Mouse (Mus musculus) frontal cortex, adult (tissue): Measurements from ENCODE around the gene Hopx.

Experiments used
- ATAC-seq: cut with Nextera tagmentation; 2 replicates; pipeline ENCODE4 v1.9.2; 2017; ENCODE audit warnings: mild to moderate bottlenecking, moderate library complexity, mixed read lengths; ENCODE audit not compliant: low TSS enrichment

The Hopx gene

DNA sequence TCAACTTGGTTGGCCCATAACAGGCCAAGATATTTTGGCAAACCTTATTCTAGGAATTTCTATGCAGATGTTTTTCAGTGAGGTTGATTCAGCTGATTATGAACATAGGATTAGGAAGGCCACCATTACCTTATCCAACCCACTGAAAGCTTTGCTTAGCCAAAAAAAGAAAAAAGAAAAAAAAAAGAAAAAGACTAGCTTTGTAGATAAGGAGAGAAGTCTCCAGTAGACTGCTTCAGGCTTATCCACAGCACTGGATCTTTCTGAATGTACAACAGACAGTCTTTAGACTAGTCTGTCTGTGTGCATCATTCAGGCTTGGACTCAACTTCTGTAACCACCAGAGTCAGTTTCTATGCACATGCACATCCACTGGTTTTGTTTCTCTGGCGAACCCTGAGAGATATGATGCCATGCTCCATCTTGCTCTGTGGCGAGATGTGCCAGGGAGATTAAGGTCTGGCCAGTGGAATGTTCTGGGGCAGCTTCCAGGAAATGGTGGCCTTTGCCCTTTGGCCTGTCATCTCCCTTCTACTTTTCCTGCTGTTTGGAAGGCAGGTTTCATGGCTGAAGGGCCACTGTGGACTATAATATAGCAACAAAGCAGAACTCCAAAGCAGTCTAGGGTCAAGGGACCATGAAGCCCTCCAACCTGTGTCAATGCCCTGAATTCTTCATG lies 17.7 kb upstream of the Hopx start:
- ATAC-seq: no peak

DNA sequence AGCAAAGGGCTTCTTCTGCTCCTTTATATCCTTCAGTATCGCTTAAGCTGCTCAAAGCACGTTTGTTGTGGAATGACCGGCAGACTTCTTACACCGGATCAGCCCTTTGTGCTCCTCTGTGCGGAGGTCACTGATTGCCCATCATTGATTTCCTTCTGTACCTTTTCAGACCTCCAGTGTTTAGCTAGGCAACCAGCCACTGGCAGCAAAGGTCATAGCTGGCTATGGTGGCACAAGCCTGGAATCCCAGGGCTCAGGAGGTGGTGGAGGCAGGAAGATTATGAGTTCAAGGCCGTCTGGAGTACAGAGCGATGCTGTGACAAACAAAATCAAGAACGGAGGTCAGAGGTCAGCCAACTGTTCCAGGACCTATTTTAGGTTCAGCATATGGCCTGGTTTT lies 17.0 kb upstream of the Hopx start:
- no peak for ATAC-seq

DNA sequence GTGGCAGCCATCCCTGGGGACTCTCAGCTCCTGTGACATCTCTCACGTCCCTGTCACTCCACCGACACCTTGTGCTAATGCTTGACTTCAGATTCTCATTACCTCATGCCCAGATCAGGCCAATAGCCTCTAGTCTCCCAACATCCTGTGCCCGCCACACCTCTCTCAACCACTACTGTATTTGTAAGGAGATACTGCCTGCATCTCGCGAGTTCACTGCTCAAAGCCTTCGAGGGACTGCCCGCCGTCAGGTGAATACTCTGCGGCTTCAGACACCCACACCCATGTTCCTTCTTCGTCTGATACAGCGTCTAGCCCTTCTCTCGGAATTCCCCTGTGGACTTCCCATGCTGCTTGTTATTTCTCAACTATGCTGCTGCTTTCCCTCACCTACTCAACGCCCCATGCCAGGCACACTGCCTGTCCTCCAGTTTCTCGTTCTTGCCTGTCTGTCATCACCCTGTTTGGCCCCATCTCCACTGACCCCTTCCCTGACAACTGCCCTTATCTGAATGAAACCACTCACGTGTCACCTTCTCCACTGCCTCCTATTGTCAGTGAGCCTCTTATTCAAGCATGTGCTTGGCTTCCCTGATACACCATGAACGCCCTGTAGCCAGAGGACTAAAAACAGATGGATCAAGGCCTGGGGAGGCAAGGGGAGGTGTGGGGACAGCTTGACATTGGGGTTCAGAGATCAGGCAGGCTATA lies 15.5 kb upstream of the Hopx start:
- ATAC-seq: no peak

DNA sequence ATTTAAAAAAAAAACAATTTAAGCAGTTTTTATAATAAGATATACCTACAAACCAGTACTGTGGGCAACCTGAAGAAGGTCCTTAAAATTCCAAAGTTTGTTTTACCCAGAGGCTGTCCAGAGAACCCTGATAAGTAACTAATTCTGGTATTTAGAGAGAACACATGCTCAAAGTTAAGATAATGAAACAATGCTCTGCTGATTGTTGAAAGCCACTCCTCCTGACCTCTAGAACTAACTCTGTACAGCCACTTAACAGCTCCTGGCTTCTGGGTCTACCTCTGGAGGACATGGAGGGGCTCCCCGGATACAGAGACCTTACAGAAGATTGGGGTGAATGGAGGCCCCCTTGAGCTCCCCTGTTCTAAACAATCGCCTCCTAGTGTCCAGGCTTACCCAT lies 15.0 kb upstream of the Hopx start:
- no peak for ATAC-seq

DNA sequence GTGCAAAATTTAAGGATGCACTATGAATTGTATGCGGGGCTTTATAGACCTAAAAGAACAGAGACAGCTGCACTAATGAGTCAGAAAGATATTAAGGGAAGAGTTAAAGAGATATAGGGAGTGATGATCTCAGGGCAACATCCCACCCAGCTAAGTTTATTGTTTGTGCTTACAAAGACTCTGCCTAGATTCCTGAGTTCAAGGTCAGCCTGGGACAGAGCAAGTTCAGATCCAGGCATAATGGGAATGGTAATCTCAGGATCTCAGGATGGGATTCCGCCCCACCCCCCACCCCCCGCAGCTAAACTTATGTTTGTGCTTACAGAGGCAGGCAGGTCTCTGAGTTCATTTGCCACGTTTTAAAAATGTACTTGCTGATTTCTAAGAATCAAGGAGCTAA lies 13.9 kb upstream of the Hopx start:
- ATAC-seq: no peak

DNA sequence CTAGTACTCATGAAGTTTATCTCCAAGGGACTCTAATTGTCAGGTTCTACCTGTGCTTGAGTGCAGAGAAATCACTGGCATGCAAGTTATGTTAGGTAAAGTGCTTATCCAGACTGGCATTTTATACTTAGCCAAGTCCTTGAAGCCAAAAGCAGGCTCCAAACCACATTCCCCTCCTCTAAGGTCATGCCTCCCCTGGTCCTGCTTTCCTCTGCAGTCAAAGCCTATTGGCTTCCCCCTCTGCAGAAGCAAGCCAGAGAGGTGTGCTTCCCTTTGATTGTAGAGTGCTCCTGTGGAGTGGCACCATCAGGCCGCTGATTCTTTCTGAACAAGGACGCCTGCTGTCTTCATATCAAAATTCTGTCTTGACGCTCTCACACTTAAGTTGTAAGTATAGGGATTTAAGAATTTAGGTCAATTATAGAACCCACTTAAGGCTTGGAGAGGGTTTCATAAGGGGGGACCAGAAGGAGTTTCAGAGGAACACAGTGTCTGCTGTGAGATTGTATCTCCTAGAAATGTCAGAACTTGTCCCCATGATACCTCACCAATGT lies 11.6 kb upstream of the Hopx start:
- no peak for ATAC-seq

DNA sequence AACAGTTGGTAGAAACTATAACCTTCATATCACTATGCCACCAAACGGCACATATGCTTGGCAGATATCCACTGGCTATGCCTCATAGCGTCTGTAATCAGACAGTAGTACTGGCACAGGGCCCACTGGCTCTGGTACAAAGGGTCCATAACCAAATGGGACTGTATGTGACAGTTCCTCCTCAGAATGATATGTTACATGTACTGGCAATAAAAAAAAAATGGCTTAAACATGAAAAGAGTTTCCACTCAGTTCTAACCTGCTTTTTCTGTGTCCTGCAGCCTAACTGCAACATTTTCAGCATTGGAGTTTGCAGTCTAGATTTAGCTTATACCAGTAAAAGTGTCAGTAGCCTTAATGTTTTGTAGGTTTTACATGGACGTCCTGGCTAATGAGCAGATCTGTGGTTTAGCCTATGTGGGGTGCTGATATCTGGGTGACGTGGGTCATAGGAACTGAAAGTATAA lies 9.9 kb upstream of the Hopx start:
- ATAC-seq: no peak

DNA sequence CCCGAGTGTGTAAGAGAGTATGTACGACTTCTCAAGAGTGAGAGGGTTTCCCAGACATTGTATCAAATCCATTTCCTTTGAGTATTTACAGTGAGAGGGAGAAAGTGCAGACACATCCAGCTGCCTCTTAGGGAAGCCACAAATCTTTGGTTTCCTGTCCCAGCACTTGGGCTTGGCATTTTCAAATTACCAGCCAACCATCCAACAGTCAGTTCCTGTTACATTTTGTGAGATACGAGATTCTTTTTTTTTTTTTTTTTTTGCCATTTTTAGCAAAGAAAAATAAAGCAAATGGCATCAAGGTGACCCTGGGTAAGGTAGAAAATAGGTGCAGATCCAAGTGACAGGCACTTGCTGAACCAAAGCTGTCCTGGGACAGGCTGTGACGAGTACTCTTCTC lies 9.2 kb upstream of the Hopx start:
- no peak for ATAC-seq

DNA sequence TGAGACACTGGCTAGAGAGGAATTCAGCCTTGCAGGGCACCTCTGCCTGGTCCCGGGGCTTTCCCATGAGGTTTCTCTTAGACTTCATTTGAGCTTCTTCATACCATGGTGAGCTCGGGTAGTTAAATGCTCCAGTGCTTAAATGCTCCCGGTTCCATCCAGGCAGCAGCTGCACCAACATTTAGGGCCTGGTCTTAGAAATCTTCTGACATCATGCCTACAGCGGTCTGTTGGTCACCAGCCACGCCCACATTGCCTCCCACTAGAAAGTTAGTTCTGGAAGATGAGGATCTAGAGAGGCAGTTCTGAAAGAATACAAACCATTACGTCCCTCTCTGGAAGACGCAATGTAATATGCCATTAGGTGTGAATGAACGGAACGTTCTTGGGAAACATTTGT lies 8.7 kb upstream of the Hopx start:
- no peak for ATAC-seq

DNA sequence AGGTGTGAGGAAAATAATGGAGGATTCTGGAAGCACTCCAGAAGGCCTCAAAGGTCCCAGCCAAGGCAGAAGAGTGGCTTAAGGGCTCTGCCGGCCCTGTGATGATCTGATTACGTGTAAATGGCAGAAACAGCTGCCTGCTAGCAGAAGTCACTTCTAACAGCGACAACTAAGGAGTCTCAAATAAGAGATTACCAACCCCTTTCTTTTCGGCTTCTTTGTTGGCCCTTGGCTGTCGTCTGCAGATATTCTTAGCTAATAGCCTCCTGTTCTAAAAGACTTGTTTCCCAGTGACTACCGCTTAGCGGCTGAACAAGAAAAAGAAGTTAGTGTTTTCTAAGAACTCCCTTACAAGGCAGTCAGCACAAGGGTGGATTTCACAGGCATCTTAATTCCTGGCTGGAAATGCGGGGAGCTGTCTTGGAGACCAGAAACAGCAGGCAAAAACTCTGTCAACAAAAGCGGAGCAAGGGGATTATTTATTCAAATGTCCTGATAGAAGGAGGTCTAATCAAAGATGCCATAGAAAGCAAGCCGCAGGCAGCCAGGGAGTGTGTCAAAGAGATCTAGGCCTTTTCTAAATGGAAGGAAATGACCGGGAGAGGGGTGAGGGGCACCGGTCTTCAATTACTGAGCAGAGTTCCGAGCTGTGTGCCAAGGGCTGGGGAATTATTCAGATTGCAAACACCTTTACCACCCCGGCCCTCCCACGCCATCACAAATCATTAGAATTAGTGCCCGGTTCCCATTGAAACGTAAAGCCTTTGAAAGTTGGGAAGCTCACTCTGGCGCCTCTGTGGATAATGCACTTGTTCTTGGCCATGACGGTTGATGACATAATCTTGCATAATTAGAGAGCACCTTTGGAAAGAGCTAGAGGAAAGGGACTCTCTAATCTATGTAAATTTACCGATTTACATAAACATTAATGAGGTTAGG lies 7.6 kb upstream of the Hopx start:
- ATAC-seq: peak; percentile 73

DNA sequence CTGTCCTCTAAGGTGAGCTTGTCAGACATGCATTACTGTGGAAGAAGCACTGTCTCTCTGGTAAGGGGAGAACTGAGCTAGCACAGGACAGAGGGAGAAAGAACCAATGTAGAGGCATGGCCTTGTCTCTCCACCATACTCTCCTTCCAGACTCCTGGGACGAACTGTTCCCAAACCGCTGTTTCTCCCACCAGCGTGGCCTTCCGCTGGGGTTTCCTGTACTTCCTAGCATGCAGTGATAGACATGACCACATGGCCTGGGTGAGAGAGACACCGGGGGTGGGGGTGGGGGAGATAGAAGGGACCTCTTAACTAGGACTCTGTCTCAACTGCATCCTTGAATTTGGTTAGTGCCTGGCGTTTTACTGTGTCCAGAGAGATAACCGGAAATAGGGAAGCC lies 5.8 kb upstream of the Hopx start:
- no peak for ATAC-seq

DNA sequence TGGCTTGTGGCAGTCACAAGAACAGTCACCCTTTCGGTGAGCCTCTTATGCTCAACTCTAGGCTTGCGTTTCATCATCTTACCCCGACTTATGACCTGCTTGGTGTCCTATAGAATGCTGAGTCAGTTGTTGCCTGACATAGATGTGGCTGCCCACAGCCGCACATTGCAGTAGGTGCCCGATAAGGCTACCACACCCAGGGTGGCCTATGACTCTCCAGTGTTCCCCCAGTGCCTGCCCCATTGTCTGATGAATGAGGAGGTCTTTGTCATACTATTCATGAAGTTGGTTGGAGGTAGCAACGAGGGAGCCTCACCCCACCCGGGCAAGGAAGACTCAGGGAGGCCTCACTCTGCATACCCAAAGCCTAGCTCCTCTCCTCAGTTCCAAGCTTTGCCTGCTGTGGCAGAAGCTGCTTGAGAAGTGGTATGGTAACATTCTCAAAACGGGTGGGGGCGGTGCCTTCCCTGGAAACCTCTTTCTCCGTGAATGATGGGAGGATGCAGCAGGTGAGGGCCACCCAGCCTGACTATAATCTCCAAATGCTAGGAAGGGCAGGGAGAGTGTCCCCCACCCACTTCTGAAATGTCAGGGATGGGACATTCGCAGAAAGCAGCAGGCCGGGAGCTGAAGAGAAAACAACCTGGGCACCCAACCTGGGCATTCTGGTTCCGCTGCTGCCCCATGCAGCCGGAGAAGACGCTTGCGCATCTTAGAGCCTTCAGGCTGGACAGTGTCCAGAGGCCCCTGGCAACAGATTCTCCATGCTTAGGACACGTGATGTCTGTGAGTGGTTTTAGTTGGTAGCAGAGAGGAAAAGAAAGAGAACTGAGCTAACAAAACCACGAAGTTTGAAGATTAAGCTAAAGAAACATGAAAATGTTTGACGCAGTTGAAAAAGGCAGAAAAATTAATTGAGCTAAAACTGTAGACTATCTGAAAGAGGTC lies 4.8 kb upstream of the Hopx start:
- no peak for ATAC-seq

DNA sequence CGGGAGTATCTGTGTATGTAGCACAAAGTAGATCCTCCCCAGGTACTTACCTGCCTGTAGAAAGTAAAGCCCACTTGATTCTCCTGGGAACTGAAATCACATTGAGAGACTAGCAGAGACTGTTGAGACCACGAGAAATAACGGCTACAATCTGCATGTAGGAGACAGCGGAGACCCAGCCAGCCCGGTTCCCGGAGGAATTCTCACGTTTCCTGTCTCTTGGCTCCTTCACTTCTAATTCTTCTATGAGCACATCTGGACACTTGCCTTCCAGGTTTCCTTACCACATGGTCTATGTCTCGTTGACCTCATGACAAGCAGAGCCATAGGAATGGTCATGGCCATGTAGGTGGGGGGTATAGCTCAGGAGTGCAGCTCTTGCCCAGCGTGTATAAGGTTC lies 811 bp upstream of the Hopx start:
- ATAC-seq: no peak

DNA sequence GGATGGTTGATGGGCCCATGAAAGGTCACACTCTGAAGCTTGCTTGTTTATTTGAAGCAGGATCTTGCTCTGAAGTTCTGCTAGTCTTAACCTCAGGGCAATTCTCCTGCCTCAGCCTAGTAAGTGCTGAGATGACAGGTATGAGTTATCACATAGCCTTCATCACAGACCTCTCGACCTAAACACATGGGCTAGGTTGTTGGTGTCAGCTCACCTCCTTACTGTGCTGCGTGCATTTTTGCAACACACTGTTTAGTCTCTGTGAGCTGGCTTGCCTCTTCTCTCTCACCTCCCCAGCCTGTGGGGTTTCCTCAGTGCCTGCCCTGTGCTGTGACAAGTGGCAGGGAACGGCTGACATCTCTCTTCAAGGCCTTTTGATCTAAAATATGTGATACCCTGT lies 1.1 kb downstream of the Hopx start:
- no peak for ATAC-seq

DNA sequence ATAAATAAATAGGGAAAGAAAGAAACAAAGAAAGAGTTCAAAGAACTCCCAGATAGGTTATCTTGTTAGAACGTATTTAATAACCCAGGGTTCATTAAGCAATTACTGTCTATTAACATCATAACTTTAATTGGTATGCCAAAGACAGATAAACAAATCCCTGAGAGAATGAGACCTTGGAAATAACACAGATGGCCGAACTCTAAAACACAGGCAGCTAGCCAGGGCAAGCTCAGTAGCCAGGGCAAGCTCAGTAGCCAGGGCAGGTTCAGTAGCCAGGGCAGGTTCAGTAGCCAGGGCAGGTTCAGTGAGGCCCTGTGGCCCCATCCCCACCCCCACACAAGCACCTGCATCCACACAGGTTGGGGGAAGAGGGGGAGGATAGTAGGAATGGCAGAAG lies 2.9 kb downstream of the Hopx start:
- ATAC-seq: no peak

DNA sequence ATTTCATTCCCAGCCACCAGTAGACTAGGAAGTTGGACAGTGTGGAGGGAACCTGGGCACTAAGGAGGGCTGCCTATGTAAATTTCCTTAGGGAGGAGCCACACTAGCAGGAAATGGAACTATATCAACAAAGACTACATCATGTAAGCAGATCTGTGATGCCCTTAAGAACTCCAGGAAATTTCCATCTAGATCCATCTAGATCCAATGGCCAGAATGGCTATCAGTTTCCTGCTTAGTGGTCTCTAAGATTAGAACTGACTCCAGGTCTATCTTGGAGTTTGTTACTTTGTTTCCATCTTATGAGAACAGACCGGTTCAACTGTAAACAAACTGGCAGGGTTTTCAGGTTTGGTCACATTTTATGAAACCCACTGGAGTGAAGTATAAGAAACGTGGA lies 5.1 kb downstream of the Hopx start:
- ATAC-seq: no peak

DNA sequence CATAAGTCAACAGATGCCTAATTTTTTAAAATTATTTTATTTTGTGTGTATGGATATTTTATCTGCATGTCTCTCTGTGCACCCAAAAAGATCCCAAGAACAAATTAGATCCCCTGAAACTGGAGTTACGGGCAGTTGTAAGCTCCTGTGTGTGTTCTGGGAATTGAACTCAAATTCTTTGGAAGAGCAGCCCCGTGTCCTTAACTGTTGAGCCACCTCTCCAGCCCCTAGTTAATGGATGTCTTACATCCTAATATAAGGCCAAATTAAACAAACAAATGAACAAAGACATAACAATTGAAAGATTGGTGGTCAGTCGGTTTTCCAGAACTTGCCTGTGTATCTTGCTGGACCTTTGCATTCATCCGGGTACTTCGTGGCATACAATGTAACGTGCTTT lies 6.1 kb downstream of the Hopx start:
- ATAC-seq: no peak

DNA sequence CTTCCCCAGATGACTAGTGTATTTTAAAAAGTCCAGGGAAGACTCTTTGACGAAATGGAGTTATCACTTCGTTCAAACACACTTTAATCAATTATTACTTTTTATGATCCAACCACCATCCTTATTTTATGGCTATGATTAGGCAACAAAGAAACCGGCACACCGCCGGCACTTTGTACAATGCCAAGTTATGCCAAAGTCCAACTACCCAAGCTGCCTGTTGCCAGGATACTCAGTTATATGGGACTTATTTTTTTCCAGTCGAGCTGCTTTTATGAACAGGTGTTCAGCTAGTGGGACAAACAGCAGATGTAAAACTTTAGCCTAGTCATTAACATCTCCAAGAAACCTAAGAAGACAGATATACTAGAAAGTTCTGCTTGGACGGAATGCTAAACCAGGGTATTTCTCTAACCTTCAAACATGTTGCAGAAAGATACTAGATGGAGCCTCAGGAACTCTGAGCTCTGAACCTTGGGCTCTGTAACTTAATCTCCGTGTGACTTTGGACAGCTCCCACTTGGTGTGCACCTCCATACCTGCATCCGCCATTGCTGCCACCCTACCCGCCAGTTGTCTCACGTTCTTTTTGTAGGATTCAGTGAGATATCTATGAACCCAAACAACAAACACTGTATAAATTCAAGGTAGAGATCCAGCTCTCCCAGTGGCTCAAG lies 7.6 kb downstream of the Hopx start:
- ATAC-seq: no peak

DNA sequence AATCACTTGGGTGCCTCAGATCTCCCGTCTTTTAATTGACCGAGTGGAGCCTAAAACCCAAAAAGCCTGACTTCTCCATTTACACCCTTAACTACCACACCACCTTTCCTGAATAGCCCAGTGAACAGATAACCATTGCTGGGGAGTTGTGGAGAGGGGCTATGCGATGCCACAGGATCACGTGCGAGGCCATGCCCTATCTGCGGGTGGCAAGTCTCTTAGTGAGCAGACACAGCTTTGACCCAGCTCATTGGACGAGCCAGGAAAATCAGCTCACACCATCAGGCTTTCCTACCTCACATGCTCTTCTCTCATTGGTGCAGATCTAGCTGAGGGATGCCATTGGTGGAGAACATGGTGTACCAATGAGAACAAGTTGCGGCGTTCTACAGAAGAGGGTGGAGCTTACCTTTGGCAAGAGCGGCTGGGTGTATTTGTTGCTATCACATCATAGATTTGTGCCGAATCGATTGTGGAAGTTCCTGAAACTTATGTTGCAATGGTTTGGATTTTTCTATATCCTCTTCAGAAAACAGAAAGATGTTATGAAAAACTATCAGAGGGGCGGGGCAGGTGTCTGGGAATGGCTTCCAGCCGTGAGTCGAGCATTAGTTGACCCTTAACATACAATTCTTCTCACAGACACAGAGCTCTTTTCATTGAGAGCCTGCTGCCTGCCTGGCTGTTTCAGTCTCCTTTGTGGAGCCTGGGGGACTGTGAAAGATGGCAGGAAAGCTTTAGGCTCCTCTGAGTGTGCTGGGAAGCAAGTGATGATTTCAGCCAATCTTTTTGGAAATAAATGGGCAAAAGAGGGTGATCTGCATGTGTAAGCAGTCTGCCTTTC lies 12.2 kb downstream of the Hopx start:
- ATAC-seq: no peak

DNA sequence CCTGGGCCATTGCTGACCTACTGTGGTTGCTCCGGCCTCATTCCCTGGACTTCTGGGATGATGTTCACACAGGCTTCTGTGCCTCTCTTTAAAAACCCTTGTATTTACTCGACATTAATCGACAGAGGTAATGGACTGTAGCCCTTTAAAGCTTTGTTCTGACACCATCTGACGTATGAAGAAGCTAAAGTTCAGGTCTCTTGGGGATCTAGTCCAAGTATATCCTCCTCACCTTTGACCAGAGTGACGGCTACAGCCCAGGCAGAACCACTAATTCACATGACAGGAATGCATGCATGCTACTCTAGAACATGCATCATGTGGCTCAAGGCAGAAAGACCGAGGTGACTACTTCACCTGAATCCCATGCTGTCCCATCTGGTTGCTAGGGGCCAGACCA lies 14.2 kb downstream of the Hopx start:
- no peak for ATAC-seq
